Mouse (Mus musculus) cerebellum, postnatal 36 days (tissue): ENCODE measurements around the gene Usp17lb.
"Not testable (repeated sequence)": the region's sequence is repeated elsewhere in the genome, so short reads cannot be mapped to it uniquely, and the experiment has no call there.

Experiments
- DNase-seq, 2 experiments: peaks; one replicate each; pipeline ENCODE4 v3.0.0; 2021 to 2022; ENCODE audit warnings: mixed read lengths in 2 of 2

The Usp17lb gene

GRCm38 (mm10) chr7:104842503-104842902 lies at the start of gene Usp17lb:
Usp17lb (minus strand) TSS chr7:104842603.
- DNase-seq: no peak

- DNase-seq: no peak
These were observed 35.3 kb upstream of the Usp17lb start, which contains the start of gene Olfr665 for GRCm38 (mm10) chr7:104877731-104878130. Olfr665 (plus strand) TSS chr7:104878031.

GRCm38 (mm10) chr7:104861381-104861780 lies 19.0 kb upstream of the Usp17lb start:
- no peak for DNase-seq

GRCm38 (mm10) chr7:104857683-104858082 lies 15.3 kb upstream of the Usp17lb start:
- DNase-seq: no peak

GRCm38 (mm10) chr7:104856709-104857108 lies 14.3 kb upstream of the Usp17lb start, which contains the start of gene Usp17la:
Usp17la (plus strand) TSS chr7:104857009.
- DNase-seq: not testable (repeated sequence)

GRCm38 (mm10) chr7:104855248-104855750 lies 12.9 kb upstream of the Usp17lb start:
- DNase-seq: no peak

GRCm38 (mm10) chr7:104851546-104851945 lies 9.1 kb upstream of the Usp17lb start:
- DNase-seq: not testable (repeated sequence)

GRCm38 (mm10) chr7:104843731-104844287 lies 1.4 kb upstream of the Usp17lb start:
- no peak for DNase-seq

- DNase-seq: not testable (repeated sequence)
These were observed 32.1 kb downstream of the Usp17lb start for GRCm38 (mm10) chr7:104810335-104810734.

GRCm38 (mm10) chr7:104790796-104791195 lies 51.6 kb downstream of the Usp17lb start:
- DNase-seq: no peak
